Mouse (Mus musculus): ENCODE results near the gene Pdzk1ip1.

Pdzk1ip1 gene

DNA sequence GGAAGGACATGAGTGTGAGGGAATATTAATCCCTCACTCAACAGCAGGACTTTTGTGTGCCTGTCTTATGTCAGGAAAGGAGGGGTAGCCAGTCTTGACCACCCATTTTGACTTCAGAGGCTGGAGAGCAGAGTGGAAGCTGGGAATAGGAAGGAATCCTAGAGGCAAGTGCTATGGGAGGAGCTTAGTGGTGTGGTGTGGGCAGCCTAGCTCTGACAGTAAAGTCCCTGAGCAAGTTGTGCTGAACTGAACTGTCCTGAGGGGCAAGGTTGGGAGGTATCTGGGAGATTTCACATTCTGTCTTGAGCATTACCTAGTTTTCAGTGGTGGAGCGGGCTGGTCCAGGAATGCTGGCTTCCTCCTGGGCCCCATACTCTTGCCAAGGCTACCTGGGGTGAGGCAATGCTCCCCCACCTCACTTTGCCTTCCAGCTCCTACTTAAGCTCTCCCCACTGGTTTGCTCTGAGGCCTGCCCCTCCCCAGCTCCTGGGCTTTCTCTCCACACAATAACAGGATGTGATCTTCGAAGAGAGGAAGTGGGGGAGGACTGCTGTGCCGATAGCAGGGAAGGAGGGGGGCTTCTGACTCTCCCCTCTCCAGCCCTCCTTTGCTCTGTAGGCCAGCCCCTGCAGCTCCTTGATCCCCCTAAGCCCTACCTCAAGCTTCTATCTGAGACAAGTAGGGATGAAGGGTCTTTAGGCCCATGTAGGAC, 13.1 kb upstream of the Pdzk1ip1 start:
- DNase-seq (ENCODE audit: low spot score in 2 of 2): no peak

- DNase-seq (ENCODE audit: low spot score in 2 of 2): no peak
Observed at GRCm38 (mm10) chr4:115078892-115079820, 9.4 kb upstream of the Pdzk1ip1 start.

DNA sequence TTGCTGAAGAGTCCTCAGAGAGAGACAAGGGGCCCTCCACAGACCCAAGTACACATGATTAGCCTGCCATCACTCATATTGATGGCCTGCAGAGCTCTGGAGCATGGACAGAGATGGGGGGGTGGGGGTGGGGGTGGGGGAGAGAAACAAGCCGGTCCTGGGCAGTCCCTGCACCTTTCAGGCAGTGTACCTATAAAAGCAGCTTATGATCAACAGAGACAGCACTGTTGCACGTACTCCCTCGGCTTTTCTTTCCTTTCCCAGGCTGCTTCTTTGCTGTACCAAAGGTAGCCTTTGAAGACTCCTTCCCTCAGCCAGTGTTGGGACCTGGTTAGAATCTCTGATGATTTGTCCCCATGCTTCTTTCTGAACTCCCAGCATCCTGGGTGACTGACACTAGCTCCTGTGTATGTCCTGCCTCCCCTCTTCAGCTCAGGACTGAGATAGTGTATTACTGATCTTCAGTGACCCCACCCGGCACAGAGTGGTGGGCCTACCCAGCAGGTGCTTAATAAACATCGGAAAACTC, 8.6 kb upstream of the Pdzk1ip1 start:
- no peak for DNase-seq (ENCODE audit: low spot score in 2 of 2)

DNA sequence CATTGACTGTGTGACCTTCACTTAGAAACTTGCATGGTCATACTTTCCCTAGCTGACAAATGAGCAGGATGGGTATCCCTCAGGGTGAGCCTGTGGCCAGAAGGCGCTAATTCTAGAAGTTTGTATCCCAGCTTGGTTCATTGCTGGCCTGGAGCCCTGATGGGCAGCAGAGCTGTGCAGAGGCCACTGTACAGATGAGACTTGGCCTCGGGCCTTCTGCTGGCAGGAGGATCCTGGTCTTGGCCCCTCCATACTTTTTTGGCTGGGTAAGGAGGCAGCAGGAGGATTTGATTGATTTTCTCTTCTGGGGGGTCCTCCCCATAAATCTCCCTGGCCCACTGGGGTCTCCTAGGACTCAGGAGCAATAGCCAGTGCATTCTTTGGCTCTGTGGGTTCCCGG, 5.5 kb upstream of the Pdzk1ip1 start:
- no peak for DNase-seq (ENCODE audit: low spot score in 2 of 2)

- DNase-seq (ENCODE audit: low spot score in 2 of 2): peak in 1 of 2 experiments; percentile 33
Observed at GRCm38 (mm10) chr4:115085522-115086095, 2.9 kb upstream of the Pdzk1ip1 start.

- DNase-seq (ENCODE audit: low spot score in 2 of 2): no peak
Observed at GRCm38 (mm10) chr4:115086257-115086656, 2.3 kb upstream of the Pdzk1ip1 start.

GRCm38 (mm10) chr4:115086763-115087415, 1.6 kb upstream of the Pdzk1ip1 start:
- no peak for DNase-seq (ENCODE audit: low spot score in 2 of 2)

DNA sequence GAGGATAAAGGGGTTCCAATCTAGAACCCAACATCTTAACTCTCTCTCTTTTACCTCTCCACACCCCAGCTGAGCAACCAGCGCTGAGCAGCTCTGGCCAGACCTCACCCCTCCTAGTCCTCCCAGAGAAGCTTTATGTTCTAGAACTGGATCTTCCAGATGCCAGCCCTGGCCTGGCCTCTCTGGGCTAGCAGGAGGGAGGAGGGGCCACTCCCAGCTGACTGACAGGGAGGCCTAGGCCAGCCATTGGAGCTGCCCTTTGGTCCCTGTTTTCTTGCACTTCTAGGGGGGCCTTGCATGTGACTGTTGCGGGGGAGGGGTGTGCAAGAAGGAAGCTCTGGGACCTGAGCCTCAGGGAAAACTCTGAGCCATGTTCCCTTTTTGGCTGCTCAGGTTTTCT, 2.1 kb downstream of the Pdzk1ip1 start:
- no peak for DNase-seq (ENCODE audit: low spot score in 2 of 2)

DNA sequence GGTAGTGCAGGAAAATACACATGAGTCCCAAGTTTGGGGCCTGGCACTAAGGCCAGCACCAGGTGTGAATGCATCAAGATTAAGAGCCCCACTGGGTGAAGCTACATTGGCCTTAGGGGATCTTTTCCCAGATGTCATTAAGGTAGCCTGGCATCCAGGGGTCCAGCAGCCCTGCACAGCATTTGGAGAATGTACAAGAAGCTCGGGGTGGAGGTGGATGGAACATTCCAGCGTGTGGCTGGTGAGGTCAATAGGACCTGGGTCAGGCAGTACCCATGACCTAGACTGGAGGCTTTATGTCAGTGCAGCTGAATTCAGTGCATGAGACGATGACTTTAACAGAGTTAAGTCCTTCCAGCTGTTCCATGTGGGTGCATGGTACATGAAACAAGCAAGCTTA, 3.3 kb downstream of the Pdzk1ip1 start:
- DNase-seq (ENCODE audit: low spot score in 2 of 2): no peak

DNA sequence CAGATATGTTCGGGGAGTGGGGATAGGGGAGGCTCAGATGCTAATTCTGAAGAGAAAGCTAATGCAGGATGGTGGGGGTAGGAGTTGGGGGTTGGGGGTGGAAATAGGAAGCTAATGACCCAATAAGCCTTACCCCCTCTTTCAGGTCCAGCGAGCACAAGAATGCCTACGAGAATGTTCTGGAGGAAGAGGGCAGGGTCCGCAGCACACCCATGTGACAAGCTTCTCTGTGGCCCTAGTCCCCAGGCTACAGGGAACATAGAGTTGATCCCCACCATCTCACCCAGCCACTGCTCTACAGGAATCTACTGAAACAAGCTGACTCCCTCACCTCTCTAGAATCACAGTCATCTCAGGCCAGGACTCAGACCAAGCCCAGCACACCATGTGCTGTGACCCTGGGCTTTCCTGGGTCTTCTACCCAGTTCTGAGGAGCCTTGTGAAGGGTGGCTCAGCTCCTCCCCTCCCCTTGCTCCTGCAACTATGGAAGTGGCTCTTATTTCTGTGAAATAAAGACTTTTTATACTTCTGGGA, 4.9 kb downstream of the Pdzk1ip1 start:
- no peak for DNase-seq (ENCODE audit: low spot score in 2 of 2)

- no peak for DNase-seq (ENCODE audit: low spot score in 2 of 2)
Observed at GRCm38 (mm10) chr4:115094056-115094455, 5.5 kb downstream of the Pdzk1ip1 start.

DNA sequence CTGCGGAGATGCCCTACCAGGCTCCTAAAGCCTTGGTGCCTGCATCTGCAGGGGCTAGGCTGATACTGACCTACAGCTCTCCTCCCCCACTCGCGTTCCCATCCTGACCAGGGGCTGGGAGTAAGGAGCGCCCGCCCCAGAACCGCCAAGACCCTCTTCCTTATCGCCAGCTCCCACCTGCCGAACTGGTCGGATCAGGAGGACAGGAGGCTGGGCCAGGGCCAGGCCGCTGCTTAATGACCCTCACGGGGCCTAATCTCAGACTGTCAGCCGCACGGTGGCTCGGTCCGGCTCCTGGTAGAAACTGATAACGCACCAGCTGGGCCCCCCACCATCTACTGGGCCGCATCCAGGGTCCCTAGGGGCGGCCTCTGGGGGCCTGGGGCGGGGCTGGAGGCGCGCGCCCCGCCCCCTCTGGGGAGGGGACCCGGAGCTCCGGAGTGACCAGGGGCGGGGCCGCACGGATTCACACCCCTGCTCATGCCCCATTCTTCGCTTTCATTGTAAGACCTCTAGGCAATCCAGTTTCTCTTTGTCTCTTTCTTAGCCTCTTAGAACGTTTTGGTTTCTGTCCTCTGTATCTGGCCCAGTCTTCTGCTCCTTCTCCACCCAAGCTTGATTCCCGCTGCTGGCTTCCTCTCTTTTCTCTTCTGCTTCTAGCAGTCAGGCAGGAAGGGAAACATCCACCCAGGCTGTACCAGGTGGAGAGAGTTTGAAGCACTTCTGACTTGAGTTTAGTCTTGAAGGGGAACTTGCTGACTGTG, 7.3 kb downstream of the Pdzk1ip1 start:
- no peak for DNase-seq (ENCODE audit: low spot score in 2 of 2)

DNA sequence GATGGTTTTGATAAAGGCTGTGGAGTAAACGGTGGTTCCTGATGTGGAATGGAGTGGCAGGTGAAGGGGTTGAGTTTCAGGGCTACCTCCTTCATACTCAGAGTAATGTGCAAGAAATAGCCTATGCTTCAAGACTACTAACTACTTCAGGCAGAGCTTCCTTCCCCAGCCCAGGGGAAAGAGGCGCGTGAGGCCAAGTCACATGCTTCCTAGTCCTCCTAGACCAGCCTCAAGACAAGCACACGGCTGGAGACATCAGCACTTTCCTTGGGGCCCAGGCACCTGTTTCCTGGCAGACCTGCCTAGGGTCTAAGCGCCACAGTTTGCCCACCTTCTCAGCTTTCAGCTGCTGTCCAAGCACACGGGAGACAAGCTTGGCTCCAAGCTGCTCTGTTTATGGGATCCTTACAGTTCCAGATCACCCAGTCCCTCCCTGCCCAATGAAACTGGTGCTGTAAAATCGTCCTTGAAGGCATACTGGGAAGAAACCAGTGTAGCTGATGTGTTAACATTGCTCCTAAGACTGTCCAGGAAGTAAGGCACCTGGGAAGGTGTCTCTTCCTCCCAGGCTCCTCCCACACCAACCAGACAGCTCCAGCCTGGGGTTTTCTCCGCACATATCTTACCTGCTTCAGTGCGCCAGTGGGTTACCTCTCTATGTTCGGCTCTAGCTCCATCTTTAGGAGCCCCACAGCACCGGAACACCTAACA, 8.1 kb downstream of the Pdzk1ip1 start:
- no peak for DNase-seq (ENCODE audit: low spot score in 2 of 2)

- DNase-seq (ENCODE audit: low spot score in 2 of 2): no peak
Observed at GRCm38 (mm10) chr4:115097146-115097496, 8.6 kb downstream of the Pdzk1ip1 start.

DNA sequence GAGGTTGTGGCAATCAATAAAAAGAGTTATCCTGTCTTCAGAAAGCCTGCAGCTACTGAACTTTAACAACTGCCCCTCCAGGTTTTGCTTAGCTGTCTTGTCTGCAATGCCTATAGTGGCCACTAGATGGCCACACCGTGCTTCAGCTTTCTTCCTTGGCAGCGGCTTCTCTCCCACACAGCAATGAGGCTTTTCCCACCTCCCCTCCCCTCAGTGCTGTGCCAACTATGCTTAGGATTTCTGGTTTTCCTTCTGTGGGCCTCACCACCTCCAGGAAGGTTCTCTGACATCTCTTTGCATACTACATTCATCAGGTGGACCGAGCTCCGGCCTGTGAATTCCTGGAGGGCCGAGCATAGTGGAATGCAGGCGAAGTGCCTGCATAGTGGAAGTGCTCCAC, 13.2 kb downstream of the Pdzk1ip1 start:
- peak; percentile 34 to 75 for DNase-seq (ENCODE audit: low spot score in 2 of 2)

DNA sequence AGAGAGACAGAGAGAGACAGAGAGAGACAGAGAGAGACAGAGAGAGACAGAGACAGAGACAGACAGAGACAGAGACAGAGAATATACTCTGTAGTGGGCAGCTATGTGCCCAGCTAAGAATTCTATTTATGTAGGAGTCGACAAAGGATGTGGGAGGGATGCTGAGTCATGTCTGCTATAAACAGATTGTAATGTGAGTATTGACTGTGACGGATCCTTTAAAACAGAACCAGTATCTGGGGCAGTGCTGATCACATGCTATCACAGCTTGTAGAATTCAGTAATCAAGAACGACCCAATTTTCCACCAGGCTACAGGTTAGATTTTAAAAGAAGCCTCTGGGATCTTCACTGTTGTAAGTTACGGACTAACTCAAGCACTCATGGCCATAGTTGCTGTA, 15.0 kb downstream of the Pdzk1ip1 start:
- no peak for DNase-seq (ENCODE audit: low spot score in 2 of 2)

- no peak for DNase-seq (ENCODE audit: low spot score in 2 of 2)
Observed at GRCm38 (mm10) chr4:115111167-115111566, 22.7 kb downstream of the Pdzk1ip1 start.

DNA sequence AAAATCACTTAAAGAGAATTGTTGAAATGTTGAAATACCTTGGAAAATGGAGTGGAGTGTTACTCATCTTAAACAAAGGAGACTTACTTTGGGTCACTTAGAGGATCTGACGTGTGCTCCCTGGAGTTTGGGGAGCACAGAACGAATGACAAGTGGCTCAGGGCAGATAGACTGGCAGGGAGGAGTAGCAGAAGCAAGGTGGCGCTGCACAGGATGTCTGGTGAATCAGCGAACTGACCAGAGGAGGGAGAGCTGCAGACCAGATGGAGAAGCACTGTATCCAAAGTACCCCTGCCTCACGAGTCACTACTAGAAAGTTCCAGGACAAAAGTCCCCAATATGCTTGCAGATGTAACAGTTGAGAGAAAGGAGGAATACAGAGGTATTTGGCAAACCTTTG, 24.8 kb downstream of the Pdzk1ip1 start:
- no peak for DNase-seq (ENCODE audit: low spot score in 2 of 2)

- no peak for DNase-seq (ENCODE audit: low spot score in 2 of 2)
Observed at GRCm38 (mm10) chr4:115119642-115120041, 31.1 kb downstream of the Pdzk1ip1 start.

- DNase-seq (ENCODE audit: low spot score in 2 of 2): no peak
Observed at GRCm38 (mm10) chr4:115121162-115121561, 32.7 kb downstream of the Pdzk1ip1 start.
